Mouse (Mus musculus) ES-Bruce4 (cell line): ENCODE measurements around the gene Pop7. TPM values are rescaled to one million over a fixed set of nuclear protein-coding genes. Genes with fewer than 3 reads are reported as not detected.

Experiments used
- H3K27ac ChIP-seq: 2 replicates; pipeline ENCODE4 v1.5.1; 2012; ENCODE audit warnings: low read length, inconsistent platforms; ENCODE audit not compliant: insufficient read depth
- H3K27me3 ChIP-seq: 2 replicates; pipeline ENCODE4 v1.6.1; 2012; ENCODE audit warnings: mild to moderate bottlenecking, low read length, inconsistent platforms; ENCODE audit not compliant: control insufficient read depth, poor library complexity, insufficient read depth, severe bottlenecking
- H3K36me3 ChIP-seq: 2 replicates; pipeline ENCODE4 v1.6.1; 2012; ENCODE audit warnings: inconsistent platforms, mild to moderate bottlenecking, low read length, moderate library complexity; ENCODE audit not compliant: control insufficient read depth, poor library complexity, insufficient read depth, severe bottlenecking
- H3K4me1 ChIP-seq: one replicate; pipeline ENCODE4 v1.8.1; 2011; ENCODE audit warnings: low read length; ENCODE audit not compliant: control insufficient read depth, insufficient read depth
- H3K4me3 ChIP-seq: 2 replicates; pipeline ENCODE4 v1.5.1; 2011; ENCODE audit warnings: low read depth, mild to moderate bottlenecking, low read length
- H3K9ac ChIP-seq: 2 replicates; pipeline ENCODE4 v1.6.1; 2012; ENCODE audit warnings: low read depth, mild to moderate bottlenecking, inconsistent platforms; ENCODE audit not compliant: poor library complexity, severe bottlenecking
- H3K9me3 ChIP-seq: replicated peaks from 2 replicates; pipeline ENCODE4 v1.6.1; 2012; ENCODE audit warnings: mild to moderate bottlenecking, low read length, inconsistent platforms; ENCODE audit not compliant: control insufficient read depth, poor library complexity, insufficient read depth, severe bottlenecking
- CTCF ChIP-seq: IDR thresholded peaks from one replicate; pipeline ENCODE4 v1.8.1; 2011; ENCODE audit warnings: low read depth, low read length
- EP300 ChIP-seq: IDR thresholded peaks from 2 replicates; pipeline ENCODE4 v1.6.1; 2011; ENCODE audit warnings: low read depth, low read length; ENCODE audit not compliant: insufficient read depth
- POLR2A ChIP-seq: IDR thresholded peaks from one replicate; pipeline ENCODE4 v1.8.1; 2011; ENCODE audit warnings: low read length; ENCODE audit not compliant: insufficient read depth
- polyA plus RNA-seq: library from polyadenylated mRNA; stranded (reverse); fragments of >200 nt; gene quantifications from 2 replicates; pipeline ENCODE4 v1.2.4, GENCODE M21; 2011; ENCODE audit warnings: low read depth; ENCODE audit not compliant: missing spikeins, insufficient read depth, insufficient read length

Gene Pop7
- polyA plus RNA-seq, 1 experiment = 14.4 TPM

DNA sequence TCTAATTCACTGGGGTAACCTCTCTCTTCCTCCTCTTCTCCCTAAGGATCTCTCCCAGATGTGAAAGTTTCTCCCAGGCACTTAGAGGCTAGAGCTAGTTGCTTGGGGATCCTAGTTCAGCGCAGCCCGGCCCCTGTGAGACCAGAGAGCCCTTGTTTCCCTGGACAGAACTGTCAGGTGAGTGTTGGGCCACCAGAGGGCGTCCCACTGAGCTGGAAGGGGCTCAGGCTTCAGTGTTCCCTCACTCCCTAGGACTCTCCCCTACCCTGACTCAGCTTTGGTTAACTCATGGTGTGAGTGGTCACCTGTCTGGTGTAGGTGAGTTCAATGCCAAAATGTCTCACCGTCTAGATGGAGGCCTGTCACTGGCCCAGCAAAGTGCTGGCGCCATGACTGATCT is 16.1 kb upstream of the Pop7 start, which contains the start of gene Gigyf1:
Gene Gigyf1, plus strand, starts transcription at position 113 of the 400 bp plus-strand sequence.
- Histone ChIP-seq H3K27me3 (no peaks in the 10 kb centered on the region), H3K9me3 (no peaks in the 10 kb centered on the region), H3K27ac (no peak within 1 kb of the TSS), H3K4me1 (peaks cover 6% of the 10 kb centered on the region), H3K4me3 (no peak within 1 kb of the TSS), H3K36me3 (peaks cover 36% of the 10 kb centered on the region), H3K9ac (no peak within 1 kb of the TSS)
- TF ChIP-seq EP300 (no peak), CTCF (peak; percentile 78)

DNA sequence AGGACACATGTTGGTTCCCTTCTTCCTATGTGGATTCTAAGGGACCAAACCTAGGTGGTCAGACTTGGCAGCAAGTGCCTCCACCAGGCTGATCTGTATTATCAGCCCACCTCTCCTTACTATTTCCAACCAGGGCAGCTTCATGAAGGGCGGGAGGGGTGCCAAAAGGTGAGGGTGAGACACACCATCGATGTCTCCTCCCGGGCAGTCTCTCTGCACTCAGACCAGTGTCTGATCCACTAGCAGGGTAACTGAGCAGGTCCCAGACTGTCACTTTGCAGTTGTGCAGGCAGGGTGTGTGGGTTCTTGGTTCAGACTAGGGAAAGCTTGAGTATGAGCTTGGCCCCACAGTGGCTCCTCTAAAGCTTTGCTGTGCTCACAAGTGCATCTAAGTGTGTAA is 12.5 kb upstream of the Pop7 start:
- peaks cover 1% of the 10 kb centered on the region for H3K4me1 ChIP-seq
- H3K4me3 ChIP-seq = no peak overlapping the region
- no peak overlapping the region for H3K9ac ChIP-seq
- H3K9me3 ChIP-seq = no peaks in the 10 kb centered on the region
- H3K27ac ChIP-seq = no peak overlapping the region
- H3K36me3 ChIP-seq = peaks cover 12% of the 10 kb centered on the region
- TF ChIP-seq EP300 (no peak), POLR2A (no peak), CTCF (no peak)
- no peaks in the 10 kb centered on the region for H3K27me3 ChIP-seq

DNA sequence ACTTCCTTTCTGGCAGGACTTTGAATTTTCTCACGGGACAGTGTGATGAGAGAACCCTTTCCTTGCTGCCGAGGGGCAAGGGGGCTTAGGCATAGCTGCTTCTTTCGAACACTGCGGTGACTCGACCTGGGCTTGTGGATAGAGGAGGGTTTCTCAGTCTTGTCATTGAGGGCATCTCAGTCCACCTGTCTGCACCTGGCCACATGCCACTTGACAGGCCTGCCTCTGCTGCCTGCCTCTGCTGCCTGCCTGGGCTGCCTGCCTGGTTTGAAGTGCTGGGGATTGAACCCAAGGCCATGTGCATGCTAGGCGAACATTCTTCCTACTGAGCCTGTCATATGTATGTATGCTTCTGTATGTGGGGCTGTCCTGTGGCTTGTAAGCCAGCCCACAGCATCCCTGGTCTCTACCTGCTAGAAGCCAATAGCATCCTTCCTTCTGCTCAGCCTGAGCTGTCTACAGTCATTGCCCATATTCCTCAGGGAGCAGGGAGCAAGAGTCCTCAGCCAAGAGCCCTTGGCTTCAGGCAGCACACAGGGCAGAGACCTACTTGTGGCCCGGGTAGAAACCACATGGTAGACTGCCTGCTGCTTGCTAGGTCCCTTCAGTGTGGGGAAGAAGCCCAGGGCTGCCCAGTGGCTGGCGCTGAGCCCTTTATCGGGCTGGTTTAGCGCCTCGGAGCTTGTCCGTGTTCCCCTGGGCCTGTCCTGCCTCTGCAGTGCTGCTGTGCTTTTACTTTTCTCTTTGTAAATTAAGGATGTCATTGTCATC is 11.8 kb upstream of the Pop7 start:
- Histone ChIP-seq H3K9me3 (no peaks in the 10 kb centered on the region), H3K9ac (no peak overlapping the region), H3K4me3 (no peak overlapping the region), H3K36me3 (peaks cover 6% of the 10 kb centered on the region; the same call in 1 of the 2 replicates), H3K27me3 (no peaks in the 10 kb centered on the region), H3K4me1 (peaks cover 1% of the 10 kb centered on the region), H3K27ac (no peak overlapping the region)
- TF ChIP-seq CTCF (no peak), EP300 (no peak), POLR2A (no peak)

DNA sequence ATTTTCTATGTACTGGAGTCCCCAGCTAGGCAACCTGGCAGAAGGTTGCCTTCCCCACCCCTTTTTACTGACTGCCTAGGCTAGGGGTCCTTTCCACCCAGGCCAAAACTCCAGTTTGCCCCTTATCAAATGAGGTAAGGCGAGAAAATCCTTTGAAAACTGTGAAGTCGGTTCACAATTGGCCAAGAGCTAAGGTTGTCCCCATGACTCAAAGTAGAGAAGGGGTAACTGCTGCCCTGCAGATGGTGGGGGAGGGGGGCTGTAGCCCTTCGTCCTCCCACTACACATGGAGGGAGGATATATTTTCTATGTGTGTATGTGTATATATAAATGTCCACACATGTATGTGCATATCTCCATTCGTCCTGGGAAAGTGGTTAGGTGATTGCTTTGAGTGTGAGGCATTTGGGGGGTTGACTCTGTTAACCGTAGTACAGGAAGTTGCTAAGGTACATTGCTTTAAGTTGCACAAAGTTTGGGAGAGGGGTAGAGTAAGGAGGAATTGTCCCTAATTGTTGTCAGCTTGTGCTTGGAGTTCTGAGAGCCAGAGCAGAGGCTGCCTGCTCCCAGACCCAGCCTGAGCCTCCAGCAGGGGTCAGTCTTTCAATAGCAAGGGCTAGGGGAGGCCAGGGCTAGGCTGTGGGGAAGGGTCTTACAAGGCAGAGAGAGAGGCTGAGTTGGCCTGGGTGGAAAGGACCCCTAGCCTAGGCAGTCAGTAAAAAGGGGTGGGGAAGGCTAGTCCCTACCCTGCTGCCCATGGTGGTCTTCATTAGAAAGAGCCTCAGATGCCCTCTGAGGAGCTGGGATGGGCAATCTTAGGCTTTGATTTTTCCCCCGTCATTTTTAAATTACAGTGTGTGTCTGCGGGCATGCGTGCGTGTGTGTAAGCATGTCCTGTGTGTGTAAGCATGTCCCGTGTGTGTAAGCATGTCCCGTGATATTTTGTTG is 10.8 kb upstream of the Pop7 start:
- Histone ChIP-seq H3K36me3 (no peaks in the 10 kb centered on the region), H3K4me1 (peaks cover 1% of the 10 kb centered on the region), H3K9ac (no peak overlapping the region), H3K4me3 (no peak overlapping the region), H3K9me3 (no peaks in the 10 kb centered on the region), H3K27ac (no peak overlapping the region), H3K27me3 (no peaks in the 10 kb centered on the region)
- TF ChIP-seq POLR2A (no peak), CTCF (peak; percentile 82), EP300 (no peak)

DNA sequence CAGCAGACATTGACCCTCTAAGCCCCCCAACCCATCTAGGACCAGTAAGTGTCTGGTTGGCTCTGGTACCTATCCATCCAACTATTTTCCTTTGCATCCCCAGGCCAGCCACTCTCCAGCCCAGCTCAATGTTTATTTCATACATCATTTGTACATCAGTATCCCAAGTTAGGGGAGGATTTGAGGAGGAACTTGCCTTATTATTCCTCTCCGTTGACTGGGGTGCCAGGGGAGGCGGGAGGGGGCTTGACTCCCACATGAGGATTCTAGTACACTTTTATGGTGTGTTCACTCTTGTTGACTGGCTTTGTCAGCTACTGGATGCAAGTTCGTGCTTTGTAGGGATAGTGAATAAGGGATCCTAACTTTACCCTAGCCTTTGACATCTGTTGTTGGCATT is 9.4 kb upstream of the Pop7 start:
- H3K27me3 ChIP-seq = no peaks in the 10 kb centered on the region
- H3K4me1 ChIP-seq = peaks cover 1% of the 10 kb centered on the region
- no peaks in the 10 kb centered on the region for H3K36me3 ChIP-seq
- TF ChIP-seq POLR2A (no peak), CTCF (no peak), EP300 (no peak)
- no peaks in the 10 kb centered on the region for H3K9me3 ChIP-seq
- peak overlapping the region; percentile 74 for H3K4me3 ChIP-seq
- H3K27ac ChIP-seq = no peak overlapping the region
- peak overlapping the region; percentile 99 for H3K9ac ChIP-seq
